Mouse (Mus musculus) heart, postnatal 0 days (tissue): ENCODE data around the gene Ctla4. TPM values are rescaled to one million over a fixed set of nuclear protein-coding genes. Genes with fewer than 3 reads are reported as not detected.

ENCODE experiments used
- ATAC-seq: fragments of 200-750 bp; cut with Nextera tagmentation; 2 replicates; pipeline ENCODE4 v1.8.0; 2017; ENCODE audit warnings: low read depth, moderate number of reproducible peaks, moderate library complexity; ENCODE audit not compliant: insufficient read depth
- DNase-seq: peaks from one replicate; pipeline ENCODE4 v3.0.0-alpha.2; 2016; ENCODE audit warnings: low spot score
- H3K27ac ChIP-seq: fragments of 300-500 bp; sonication (generic); 2 replicates; pipeline ENCODE4 v1.5.1; 2014; ENCODE audit warnings: low read depth, mild to moderate bottlenecking
- H3K27me3 ChIP-seq: fragments of 300-500 bp; sonication (generic); 2 replicates; pipeline ENCODE4 v1.6.1; 2014; ENCODE audit warnings: low read length, mixed read lengths; ENCODE audit not compliant: control insufficient read depth, insufficient read depth
- H3K36me3 ChIP-seq: fragments of 300-500 bp; sonication (generic); replicated peaks from 2 replicates; pipeline ENCODE4 v1.6.1; 2014; ENCODE audit warnings: low read length, mixed read lengths; ENCODE audit not compliant: control insufficient read depth, insufficient read depth
- H3K4me1 ChIP-seq: fragments of 300-500 bp; sonication (generic); 2 replicates; pipeline ENCODE4 v1.6.1; 2014; ENCODE audit warnings: antibody characterized with exemption; ENCODE audit not compliant: control insufficient read depth, insufficient read depth
- H3K4me2 ChIP-seq: fragments of 300-500 bp; sonication (generic); 2 replicates; pipeline ENCODE4 v1.6.1; 2014; ENCODE audit warnings: low read depth, mild to moderate bottlenecking, low read length, moderate library complexity
- H3K4me3 ChIP-seq: fragments of 300-500 bp; sonication (generic); 2 replicates; pipeline ENCODE4 v1.5.1; 2014; ENCODE audit warnings: low read depth, low read length
- H3K9ac ChIP-seq: fragments of 300-500 bp; sonication (generic); replicated peaks from 2 replicates; pipeline ENCODE4 v1.6.1; 2014; ENCODE audit warnings: low read depth, low read length, mixed read lengths
- H3K9me3 ChIP-seq: fragments of 300-500 bp; sonication (generic); replicated peaks from 2 replicates; pipeline ENCODE4 v1.6.1; 2016; ENCODE audit warnings: low read length; ENCODE audit not compliant: control insufficient read depth
- CTCF ChIP-seq: IDR thresholded peaks from 2 replicates; pipeline ENCODE4 v1.5.1; 2016; ENCODE audit warnings: antibody characterized with exemption, control low read depth, low read depth
- EP300 ChIP-seq: IDR thresholded peaks from 2 replicates; pipeline ENCODE4 v1.6.1; 2016; ENCODE audit warnings: antibody characterized with exemption, low read depth
- WGBS: fragments of 180-500 bp; shearing (Covaris S2); extraction: QIAGEN DNeasy Blood & Tissue Kit; methylation state at CpG from one replicate; pipeline ENCODE4 v1.1.7; 2014; 5-methylcytosine and 5-hydroxymethylcytosine counted together
- polyA plus RNA-seq: library from polyadenylated mRNA; unstranded; fragments of >200 nt; fragmentation: Nextera tagmentation; extraction: Ambion mirVana; gene quantifications from 2 replicates; pipeline ENCODE4 v1.2.1, GENCODE M21; 2015
- total RNA-seq: library from RNA; depleted of rRNA; stranded (reverse); fragments of >200 nt; gene quantifications from 2 replicates; pipeline ENCODE4 v1.2.3, GENCODE M21; 2014; ENCODE audit warnings: low replicate concordance

The Ctla4 gene
- total and polyA plus RNA-seq, 2 experiments from 2014 or later: not detected

- H3K9ac ChIP-seq: no peak overlapping the region
- H3K4me3 ChIP-seq: no peak overlapping the region
- ATAC-seq (no peak), DNase-seq (no peak)
- H3K27ac ChIP-seq: no peak overlapping the region
- 89% methylated on average over 7 of the region's 7 CpGs for WGBS
- no peaks in the 10 kb centered on the region for H3K36me3 ChIP-seq
- TF ChIP-seq CTCF: no peak
- no peak for TF ChIP-seq EP300
- H3K9me3 ChIP-seq: no peaks in the 10 kb centered on the region
- H3K4me2 ChIP-seq: no peak overlapping the region
- H3K4me1 ChIP-seq: no peaks in the 10 kb centered on the region
- no peaks in the 10 kb centered on the region for H3K27me3 ChIP-seq
Measured at GRCm38 (mm10) chr1:60903126-60903525, 16.3 kb downstream of the Ctla4 start.

DNA sequence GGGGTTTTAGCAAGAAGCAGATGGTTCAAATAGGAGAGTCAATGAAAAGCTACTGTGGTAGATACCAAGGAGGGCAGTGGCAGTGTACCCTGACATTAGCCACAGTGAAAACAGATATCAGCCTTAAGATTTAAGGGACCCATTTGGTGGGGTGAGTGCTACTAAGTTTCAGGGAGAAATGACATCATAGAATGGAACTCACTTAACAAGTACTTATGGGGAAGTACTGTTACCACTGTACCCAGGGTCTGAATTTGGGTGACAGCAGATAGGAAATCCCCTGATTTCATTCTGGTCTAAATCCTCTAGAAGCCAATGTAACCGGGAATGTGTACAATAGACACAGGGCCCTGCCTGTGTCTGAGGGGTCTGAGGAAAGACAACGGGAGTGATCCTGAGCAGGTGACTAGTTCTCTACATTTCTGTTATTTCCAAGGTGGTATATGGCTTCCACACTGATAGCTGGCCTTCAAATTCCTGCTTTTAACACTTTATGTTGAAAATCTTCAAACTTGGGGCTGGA is 17.7 kb downstream of the Ctla4 start:
- no peak overlapping the region for H3K4me2 ChIP-seq
- no peak overlapping the region for H3K27ac ChIP-seq
- no peak for DNase-seq
- H3K9me3 ChIP-seq: no peaks in the 10 kb centered on the region
- H3K27me3 ChIP-seq: no peaks in the 10 kb centered on the region
- no peaks in the 10 kb centered on the region for H3K4me1 ChIP-seq
- ATAC-seq: no peak
- WGBS: 82% methylated on average over 2 of the region's 2 CpGs
- no peak overlapping the region for H3K9ac ChIP-seq
- no peak for TF ChIP-seq CTCF
- no peak for TF ChIP-seq EP300
- H3K4me3 ChIP-seq: no peak overlapping the region
- no peaks in the 10 kb centered on the region for H3K36me3 ChIP-seq

- H3K36me3 ChIP-seq: no peaks in the 10 kb centered on the region
- no peak for DNase-seq
Measured at GRCm38 (mm10) chr1:60907466-60907865, 20.7 kb downstream of the Ctla4 start.

DNA sequence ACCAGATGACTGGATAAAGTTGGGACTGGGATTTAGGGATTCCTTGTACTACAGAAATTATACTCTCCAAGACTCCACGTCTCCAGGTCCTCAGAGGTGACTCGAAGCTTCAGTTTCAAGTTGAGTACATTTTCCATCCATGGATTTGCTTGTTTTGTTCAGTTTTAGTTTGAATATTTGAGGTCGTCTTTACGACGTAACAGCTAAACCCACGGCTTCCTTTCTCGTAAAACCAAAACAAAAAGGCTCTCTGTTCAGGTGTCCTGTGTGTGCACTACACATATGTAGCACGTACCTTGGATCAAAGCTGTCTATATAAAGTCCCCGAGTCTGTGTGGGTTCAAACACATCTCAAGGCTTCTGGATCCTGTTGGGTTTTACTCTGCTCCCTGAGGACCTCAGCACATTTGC is 22.0 kb downstream of the Ctla4 start:
- no peaks in the 10 kb centered on the region for H3K36me3 ChIP-seq
- no peaks in the 10 kb centered on the region for H3K27me3 ChIP-seq
- ATAC-seq (no peak), DNase-seq (no peak)
- H3K4me1 ChIP-seq: no peaks in the 10 kb centered on the region
- 77% methylated on average over 9 of the region's 9 CpGs for WGBS
- no peak overlapping the region for H3K4me3 ChIP-seq
- no peaks in the 10 kb centered on the region for H3K9me3 ChIP-seq
- TF ChIP-seq EP300: no peak
- no peak for TF ChIP-seq CTCF
- H3K4me2 ChIP-seq: no peak overlapping the region
- no peak overlapping the region for H3K27ac ChIP-seq
- H3K9ac ChIP-seq: no peak overlapping the region

More at GRCm38 (mm10) chr1:60907466-60907865, 20.7 kb downstream of the Ctla4 start:
- ATAC-seq: no peak
- Histone ChIP-seq H3K4me1 (no peaks in the 10 kb centered on the region), H3K27me3 (no peaks in the 10 kb centered on the region), H3K27ac (no peak overlapping the region), H3K9ac (no peak overlapping the region), H3K4me2 (no peak overlapping the region), H3K4me3 (no peak overlapping the region), H3K9me3 (no peaks in the 10 kb centered on the region)
- TF ChIP-seq CTCF (no peak), EP300 (no peak)
- 77% methylated on average over 3 of the region's 3 CpGs for WGBS

- Histone ChIP-seq H3K4me3 (no peak overlapping the region), H3K9ac (no peak overlapping the region), H3K4me1 (no peaks in the 10 kb centered on the region), H3K27me3 (no peaks in the 10 kb centered on the region), H3K27ac (no peak overlapping the region), H3K36me3 (no peaks in the 10 kb centered on the region), H3K4me2 (no peak overlapping the region), H3K9me3 (no peaks in the 10 kb centered on the region)
- DNase-seq (no peak), ATAC-seq (no peak)
- TF ChIP-seq CTCF (no peak), EP300 (no peak)
- 55% methylated on average over 1 of the region's 1 CpGs for WGBS
Measured at GRCm38 (mm10) chr1:60909746-60910145, 22.9 kb downstream of the Ctla4 start.

DNA sequence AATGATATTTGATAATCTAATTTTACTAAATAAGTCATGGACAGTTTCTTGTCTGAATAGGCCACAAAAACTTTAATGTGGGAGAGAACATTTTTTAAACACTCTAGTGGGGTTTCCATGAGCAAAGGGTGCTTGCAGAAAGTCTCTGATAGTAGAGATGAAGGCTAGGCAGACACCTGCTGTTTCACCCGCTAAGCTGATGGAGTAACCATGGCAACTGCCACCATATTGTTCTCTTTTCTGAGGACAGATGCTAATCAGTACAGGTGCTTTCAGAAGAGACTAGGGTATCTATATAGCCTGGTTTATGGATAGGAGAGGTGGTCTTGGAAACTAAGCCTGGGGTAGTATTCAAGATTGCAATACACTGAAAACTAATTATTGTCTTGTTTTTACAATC is 24.0 kb downstream of the Ctla4 start:
- no peak overlapping the region for H3K4me3 ChIP-seq
- WGBS: 73% methylated on average over 1 of the region's 1 CpGs
- no peaks in the 10 kb centered on the region for H3K9me3 ChIP-seq
- H3K4me2 ChIP-seq: no peak overlapping the region
- no peaks in the 10 kb centered on the region for H3K36me3 ChIP-seq
- H3K27me3 ChIP-seq: no peaks in the 10 kb centered on the region
- H3K9ac ChIP-seq: no peak overlapping the region
- DNase-seq (no peak), ATAC-seq (no peak)
- H3K27ac ChIP-seq: no peak overlapping the region
- TF ChIP-seq EP300 (no peak), CTCF (no peak)
- H3K4me1 ChIP-seq: no peaks in the 10 kb centered on the region
